ENCODE assay signal across 21 mouse cellular contexts in the genomic region with DNA sequence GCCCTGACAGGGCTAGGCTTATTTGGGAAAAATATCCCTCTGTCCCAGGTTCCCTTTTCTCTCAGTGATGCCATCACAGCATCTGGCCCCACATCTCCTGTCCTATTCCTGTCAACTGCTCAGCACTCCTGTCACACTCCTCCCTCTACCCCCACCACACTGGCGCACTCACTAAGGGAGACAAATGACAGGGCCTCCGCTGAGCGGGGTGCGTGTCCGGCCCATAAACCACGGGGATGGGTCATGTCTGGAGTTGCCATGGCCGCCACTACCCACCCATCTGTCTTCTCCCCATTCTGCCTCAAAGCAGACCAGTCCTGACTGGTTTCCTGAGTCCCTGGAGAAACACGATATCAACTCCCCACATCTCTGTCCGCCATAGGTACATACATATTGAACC. TPM values are rescaled to one million over a fixed set of nuclear protein-coding genes. Genes with fewer than 3 reads are reported as not detected.
DNase-seq lines count a peak whose midpoint lies in the region; ATAC-seq lines count a peak whose summit lies in the region.
"Had no signal": no experiment of that assay in that cellular context is flagged by ENCODE, and none has a peak within 500 bp of the region (broad histone marks: within the 10 kb centered on the region; RNA-seq: fewer than 3 reads in every experiment).

No protein-coding gene starts in this region.

- H3K4me1 ChIP-seq in forebrain, embryonic 11.5 days (replicated peaks; ENCODE audit: control insufficient read depth, insufficient read depth, low read length), result no peaks in the 10 kb centered on the region
- H3K4me1 ChIP-seq in forebrain, embryonic 15.5 days, result no peaks in the 10 kb centered on the region
- H3K4me1 ChIP-seq in hindbrain, embryonic 10.5 days (replicated peaks), result peaks cover 11% of the 10 kb centered on the region
- no peaks in the 10 kb centered on the region for H3K4me1 ChIP-seq in hindbrain, embryonic 14.5 days (replicated peaks; ENCODE audit: control insufficient read depth, insufficient read depth, low read length)
- H3K4me1 ChIP-seq in midbrain, embryonic 16.5 days (ENCODE audit: control insufficient read depth, insufficient read depth, low read length), result no peaks in the 10 kb centered on the region
- H3K4me1 ChIP-seq in midbrain, embryonic 14.5 days (ENCODE audit: control insufficient read depth, insufficient read depth, low read length), result no peaks in the 10 kb centered on the region
- H3K4me1 ChIP-seq: heart, embryonic 13.5 days; limb, embryonic 13.5 days had no signal

- H3K27me3 ChIP-seq in forebrain, embryonic 11.5 days (ENCODE audit: control insufficient read depth, insufficient read depth, low read length), result no peaks in the 10 kb centered on the region
- H3K27me3 ChIP-seq in forebrain, embryonic 15.5 days, result no peaks in the 10 kb centered on the region
- no peaks in the 10 kb centered on the region for H3K27me3 ChIP-seq in hindbrain, embryonic 10.5 days (ENCODE audit: insufficient read depth, poor library complexity, severe bottlenecking)
- H3K27me3 ChIP-seq in hindbrain, embryonic 14.5 days (ENCODE audit: control insufficient read depth, insufficient read depth, low read length), result no peaks in the 10 kb centered on the region
- H3K27me3 ChIP-seq in midbrain, embryonic 16.5 days (ENCODE audit: control insufficient read depth, insufficient read depth, low read depth, low read length), result no peaks in the 10 kb centered on the region
- H3K27me3 ChIP-seq in midbrain, embryonic 14.5 days (ENCODE audit: control insufficient read depth, insufficient read depth, low read length), result no peaks in the 10 kb centered on the region
- H3K27me3 ChIP-seq: CH12.LX; heart, embryonic 13.5 days; hindbrain, embryonic 15.5 days; limb, embryonic 13.5 days; megakaryocyte, embryonic 14.5 days had no signal

- no peaks in the 10 kb centered on the region for H3K9me3 ChIP-seq in forebrain, embryonic 11.5 days (ENCODE audit: control insufficient read depth, low read length)
- H3K9me3 ChIP-seq in forebrain, embryonic 15.5 days, result no peaks in the 10 kb centered on the region
- no peaks in the 10 kb centered on the region for H3K9me3 ChIP-seq in hindbrain, embryonic 10.5 days
- H3K9me3 ChIP-seq in hindbrain, embryonic 14.5 days (ENCODE audit: control insufficient read depth, low read length), result no peaks in the 10 kb centered on the region
- H3K9me3 ChIP-seq in midbrain, embryonic 16.5 days (replicated peaks; ENCODE audit: control insufficient read depth, low read length, poor library complexity, severe bottlenecking), result no peaks in the 10 kb centered on the region
- H3K9me3 ChIP-seq in midbrain, embryonic 14.5 days (ENCODE audit: control insufficient read depth, low read length), result no peaks in the 10 kb centered on the region
- H3K9me3 ChIP-seq: heart, embryonic 13.5 days; hindbrain, embryonic 15.5 days; limb, embryonic 13.5 days; megakaryocyte, embryonic 14.5 days had no signal

- no peak overlapping the region for H3K9ac ChIP-seq in forebrain, embryonic 11.5 days (ENCODE audit: low read length)
- H3K9ac ChIP-seq in forebrain, embryonic 15.5 days (replicated peaks), result no peak overlapping the region
- no peak overlapping the region for H3K9ac ChIP-seq in hindbrain, embryonic 14.5 days
- H3K9ac ChIP-seq in midbrain, embryonic 16.5 days (ENCODE audit: low read depth, low read length), result no peak overlapping the region
- no peak overlapping the region for H3K9ac ChIP-seq in midbrain, embryonic 14.5 days (replicated peaks; ENCODE audit: low read length)
- H3K9ac ChIP-seq: heart, embryonic 13.5 days; hindbrain, embryonic 15.5 days; limb, embryonic 13.5 days; liver, embryonic 14.5 days had no signal

- no peak overlapping the region for H3K4me2 ChIP-seq in forebrain, embryonic 11.5 days (ENCODE audit: low read depth, low read length, severe bottlenecking)
- H3K4me2 ChIP-seq in forebrain, embryonic 15.5 days (replicated peaks), result no peak overlapping the region
- H3K4me2 ChIP-seq in hindbrain, embryonic 14.5 days (replicated peaks), result no peak overlapping the region
- no peak overlapping the region for H3K4me2 ChIP-seq in midbrain, embryonic 16.5 days (ENCODE audit: low read length)
- H3K4me2 ChIP-seq in midbrain, embryonic 14.5 days (ENCODE audit: low read length), result no peak overlapping the region
- H3K4me2 ChIP-seq: heart, embryonic 13.5 days; hindbrain, embryonic 15.5 days; limb, embryonic 13.5 days had no signal

- ATAC-seq in forebrain, embryonic 11.5 days (replicated peaks; ENCODE audit: low FRiP score), result 0 out of 2 replicates have a peak, but pooled peaks have one; percentile 19
- no peak for ATAC-seq in forebrain, embryonic 15.5 days (replicated peaks)
- no peak for ATAC-seq in hindbrain, embryonic 14.5 days (ENCODE audit: low FRiP score)
- ATAC-seq in midbrain, embryonic 16.5 days, result peak; percentile 18; the same call in 1 of the 2 replicates
- no peak for ATAC-seq in midbrain, embryonic 14.5 days (ENCODE audit: low FRiP score, low TSS enrichment)

- H3K27ac ChIP-seq in forebrain, embryonic 11.5 days (ENCODE audit: low read depth, low read length), result no peak overlapping the region
- no peak overlapping the region for H3K27ac ChIP-seq in forebrain, embryonic 15.5 days (replicated peaks)
- peak overlapping the region; percentile 29; the same call in 1 of the 2 replicates for H3K27ac ChIP-seq in hindbrain, embryonic 10.5 days
- no peak overlapping the region for H3K27ac ChIP-seq in hindbrain, embryonic 14.5 days
- no peak overlapping the region for H3K27ac ChIP-seq in midbrain, embryonic 16.5 days (ENCODE audit: low read length)
- H3K27ac ChIP-seq in midbrain, embryonic 14.5 days (replicated peaks; ENCODE audit: low read depth, low read length), result no peak overlapping the region
- H3K27ac ChIP-seq: heart, embryonic 13.5 days; hindbrain, embryonic 15.5 days; layer of hippocampus, adult 2 months; limb, embryonic 13.5 days; liver, embryonic 14.5 days had no signal

- H3K4me3 ChIP-seq in forebrain, embryonic 11.5 days (ENCODE audit: low read depth, low read length), result no peak overlapping the region
- H3K4me3 ChIP-seq in forebrain, embryonic 15.5 days, result no peak overlapping the region
- H3K4me3 ChIP-seq in hindbrain, embryonic 10.5 days, result no peak overlapping the region
- no peak overlapping the region for H3K4me3 ChIP-seq in hindbrain, embryonic 14.5 days (replicated peaks; ENCODE audit: low read length)
- no peak overlapping the region for H3K4me3 ChIP-seq in midbrain, embryonic 16.5 days (ENCODE audit: low read depth, low read length)
- no peak overlapping the region for H3K4me3 ChIP-seq in midbrain, embryonic 14.5 days (replicated peaks; ENCODE audit: low read depth, low read length)
- H3K4me3 ChIP-seq: heart, embryonic 13.5 days; hindbrain, embryonic 15.5 days; layer of hippocampus, adult 2 months; limb, embryonic 13.5 days; megakaryocyte, embryonic 14.5 days had no signal

- WGBS in forebrain, embryonic 11.5 days, result 89% methylated on average over 9 of the region's 9 CpGs
- WGBS in forebrain, embryonic 15.5 days, result 87% methylated on average over 9 of the region's 9 CpGs
- 76% methylated on average over 9 of the region's 9 CpGs for WGBS in hindbrain, embryonic 10.5 days
- WGBS in hindbrain, embryonic 14.5 days, result 56% methylated on average over 9 of the region's 9 CpGs
- WGBS in midbrain, embryonic 16.5 days, result 73% methylated on average over 9 of the region's 9 CpGs
- 86% methylated on average over 9 of the region's 9 CpGs for WGBS in midbrain, embryonic 14.5 days

- no peak for DNase-seq in forebrain, embryonic 11.5 days (ENCODE audit: low spot score)
- DNase-seq in hindbrain, embryonic 10.5 days (ENCODE audit: low spot score), result no peak
- no peak for DNase-seq in hindbrain, embryonic 14.5 days (ENCODE audit: low spot score)
- no peak for DNase-seq in midbrain, embryonic 14.5 days
- DNase-seq in cerebellum, adult 18-20 months, result no peak
- no peak for DNase-seq in cerebellum, adult 8-10 months
- DNase-seq: cerebellum, postnatal 14 days; embryo, embryonic 11 days; kidney, adult 11 months; lung, postnatal 14 days; thymus, postnatal 25 days had no signal

- H3K36me3 ChIP-seq in forebrain, embryonic 11.5 days (ENCODE audit: control insufficient read depth, insufficient read depth, low read length), result peaks cover 18% of the 10 kb centered on the region
- peaks cover 37% of the 10 kb centered on the region for H3K36me3 ChIP-seq in forebrain, embryonic 15.5 days
- H3K36me3 ChIP-seq in hindbrain, embryonic 10.5 days, result peaks cover 47% of the 10 kb centered on the region
- H3K36me3 ChIP-seq in hindbrain, embryonic 14.5 days (replicated peaks; ENCODE audit: control insufficient read depth, insufficient read depth), result peaks cover 40% of the 10 kb centered on the region
- H3K36me3 ChIP-seq in midbrain, embryonic 16.5 days (ENCODE audit: control insufficient read depth, insufficient read depth, low read length), result peaks cover 12% of the 10 kb centered on the region
- peaks cover 41% of the 10 kb centered on the region for H3K36me3 ChIP-seq in midbrain, embryonic 14.5 days (ENCODE audit: control insufficient read depth, insufficient read depth, low read length)

RNA-seq across cellular contexts. Expression of gene Dmap1, which starts 10.0 kb away (rescaled TPM):
- 79.1 and 85.9 TPM in 2 replicates for polyA plus RNA-seq in forebrain, embryonic 11.5 days (2014; fragmentation: Nextera tagmentation; extraction: Ambion mirVana)
- polyA plus RNA-seq in forebrain, embryonic 15.5 days (2015; fragmentation: Nextera tagmentation; extraction: Ambion mirVana), result 78.7 and 81.2 TPM in 2 replicates
- polyA plus RNA-seq in hindbrain, embryonic 10.5 days (2016; fragmentation: Nextera tagmentation; extraction: Ambion mirVana), result 69.2 and 72.5 TPM in 2 replicates
- polyA plus RNA-seq in hindbrain, embryonic 14.5 days (2014; fragmentation: Nextera tagmentation; extraction: Ambion mirVana), result 82.0 and 85.4 TPM in 2 replicates
- 81.9 and 83.3 TPM in 2 replicates for polyA plus RNA-seq in midbrain, embryonic 16.5 days (2015; fragmentation: Nextera tagmentation; extraction: Ambion mirVana)
- polyA plus RNA-seq in midbrain, embryonic 14.5 days (2014; fragmentation: Nextera tagmentation; extraction: Ambion mirVana), result 86.6 and 91.5 TPM in 2 replicates

RNA-seq across cellular contexts. Expression of gene Gm12845, which starts 52.2 kb away (rescaled TPM):
- not detected in 2 replicates for polyA plus RNA-seq in forebrain, embryonic 11.5 days (2014; fragmentation: Nextera tagmentation; extraction: Ambion mirVana)
- polyA plus RNA-seq in forebrain, embryonic 15.5 days (2015; fragmentation: Nextera tagmentation; extraction: Ambion mirVana), result not detected in 2 replicates
- polyA plus RNA-seq in hindbrain, embryonic 10.5 days (2016; fragmentation: Nextera tagmentation; extraction: Ambion mirVana), result not detected in 2 replicates
- not detected in 2 replicates for polyA plus RNA-seq in hindbrain, embryonic 14.5 days (2014; fragmentation: Nextera tagmentation; extraction: Ambion mirVana)
- not detected in 2 replicates for polyA plus RNA-seq in midbrain, embryonic 16.5 days (2015; fragmentation: Nextera tagmentation; extraction: Ambion mirVana)
- polyA plus RNA-seq in midbrain, embryonic 14.5 days (2014; fragmentation: Nextera tagmentation; extraction: Ambion mirVana), result not detected in 2 replicates
- polyA plus RNA-seq: heart, embryonic 13.5 days; hindbrain, embryonic 15.5 days; limb, embryonic 13.5 days; liver, embryonic 14.5 days; testis, adult 2 months had no signal

Comparison
In these comparisons a context has a peak if more than half of its experiments do, and no peak if none do; other contexts are left out.
1. ATAC-seq: peak in forebrain, embryonic 11.5 days (single experiment) and midbrain, embryonic 16.5 days (single experiment); none in forebrain, embryonic 15.5 days (single experiment), hindbrain, embryonic 14.5 days (single experiment) and midbrain, embryonic 14.5 days (single experiment).